Mouse (Mus musculus) G1E (cell line): ENCODE measurements around the gene Zdhhc24.

Experiments used
- CTCF ChIP-seq: IDR thresholded peaks from 2 replicates; pipeline ENCODE4 v1.5.1; 2012; ENCODE audit warnings: low read depth, low read length, inconsistent platforms, mixed read lengths
- GATA1 ChIP-seq: IDR thresholded peaks from 2 replicates; pipeline ENCODE4 v1.6.1; 2012; ENCODE audit warnings: borderline replicate concordance, low read length, inconsistent platforms, mixed read lengths
- GATA2 ChIP-seq: IDR thresholded peaks from 2 replicates; pipeline ENCODE4 v1.6.1; 2012; ENCODE audit warnings: low read depth, low read length, inconsistent platforms, borderline replicate concordance
- POLR2AphosphoS5 ChIP-seq: IDR thresholded peaks from 2 replicates; pipeline ENCODE4 v1.6.1; 2012; ENCODE audit warnings: low read depth, low read length, inconsistent platforms; ENCODE audit not compliant: insufficient replicate concordance
- TAL1 ChIP-seq: conservative IDR thresholded peaks from 2 replicates; pipeline ENCODE4 v1.6.1; 2012; ENCODE audit warnings: low read depth, low read length, inconsistent platforms, mixed read lengths

GRCm38 (mm10) chr19:4883961-4884360, 5.5 kb downstream of the Zdhhc24 start:
- TF ChIP-seq CTCF, result no peak
- no peak for TF ChIP-seq GATA2
- no peak for TF ChIP-seq GATA1
- no peak for TF ChIP-seq POLR2AphosphoS5
- no peak for TF ChIP-seq TAL1
